Mouse (Mus musculus) gastrocnemius, adult 2 months (tissue): Measurements from ENCODE around the gene Mrln. TPM values are rescaled to one million over a fixed set of nuclear protein-coding genes. Genes with fewer than 3 reads are reported as not detected.

ENCODE experiments used
- DNase-seq: peaks from one replicate; pipeline ENCODE4 v3.0.0; 2022
- H3K27ac ChIP-seq: fragments of 200-600 bp; 2 replicates; pipeline ENCODE4 v1.8.1; 2022; ENCODE audit warnings: mild to moderate bottlenecking
- H3K4me3 ChIP-seq: fragments of 200-600 bp; 2 replicates; pipeline ENCODE4 v1.8.1; 2022; ENCODE audit warnings: mild to moderate bottlenecking, moderate library complexity
- CTCF ChIP-seq: fragments of 200-600 bp; IDR thresholded peaks from 2 replicates; pipeline ENCODE4 v1.8.1; 2022; ENCODE audit warnings: antibody characterized with exemption, mild to moderate bottlenecking, moderate library complexity
- intact Hi-C: fragments of 180-260 bp; cut with DNase I; formaldehyde crosslinking; loops from one replicate; pipeline ENCODE4 v1.15.1; 2025
- long read RNA-seq, 2 experiments: library from polyadenylated mRNA; stranded (forward); transcript quantifications; one replicate each; pipeline ENCODE4 v2.0.0; 2021
- total RNA-seq, 2 experiments: library from RNA; stranded (reverse); gene quantifications; 2 replicates each; pipeline ENCODE4 v1.2.3; 2021

Gene Mrln
- 100 to 1,000 TPM; 201 to 276 TPM for total RNA-seq
- long read RNA-seq, experiment 1, transcript Mrln-201 (3 exons, 443 nt): major isoform, 128 of 134 reads
- long read RNA-seq, experiment 1, transcript Mrln-205 (4 exons, 306 nt): minor isoform, 5 of 134 reads
- long read RNA-seq, experiment 1, partial matches to known transcripts: 0 of 134 reads
- long read RNA-seq, experiment 1, other reads (novel, unspliced or antisense): 1 of 134 reads
- long read RNA-seq, experiment 2, transcript Mrln-201 (3 exons, 443 nt): major isoform, 121 of 127 reads
- long read RNA-seq, experiment 2, partial matches to known transcripts: 0 of 127 reads
- long read RNA-seq, experiment 2, other reads (novel, unspliced or antisense): 2 of 127 reads

GRCm38 (mm10) chr10:70204505-70205399 is at the start of gene Mrln:
Gene Mrln, plus strand, starts transcription at chr10:70204664.
- intact Hi-C loops: loop anchor here (2.0 kb wide), 1 partner anchor 38 kb away; no protein-coding TSS in a partner anchor
- peak within 1 kb of the TSS; percentile 93 for H3K27ac ChIP-seq
- peak; percentile 7; the same call in 1 of the 2 replicates for TF ChIP-seq CTCF
- peak; percentile 71 for DNase-seq
- peak within 1 kb of the TSS; percentile 76 for H3K4me3 ChIP-seq

GRCm38 (mm10) chr10:70156431-70157165 is 47.9 kb upstream of the Mrln start:
- peak; percentile 72 for DNase-seq
- Histone ChIP-seq H3K4me3 (no peak overlapping the region), H3K27ac (no peak overlapping the region; the same call in 1 of the 2 replicates)
- intact Hi-C loops: no loop called here
- TF ChIP-seq CTCF: peak; percentile 73

- intact Hi-C loops: no loop called here
- peak; percentile 58 for DNase-seq
Measured at GRCm38 (mm10) chr10:70159651-70160320, 44.7 kb upstream of the Mrln start.

GRCm38 (mm10) chr10:70160811-70161210 is 43.7 kb upstream of the Mrln start:
- Histone ChIP-seq H3K27ac (peak overlapping the region; percentile 55), H3K4me3 (no peak overlapping the region)
- intact Hi-C loops: no loop called here
- no peak for DNase-seq
- TF ChIP-seq CTCF: no peak

More at GRCm38 (mm10) chr10:70159651-70160320, 44.7 kb upstream of the Mrln start:
- TF ChIP-seq CTCF: no peak
- H3K27ac ChIP-seq: peak overlapping the region; percentile 81
- H3K4me3 ChIP-seq: peak overlapping the region; percentile 7

GRCm38 (mm10) chr10:70161504-70161903 is 43.0 kb upstream of the Mrln start:
- TF ChIP-seq CTCF: no peak
- intact Hi-C loops: no loop called here
- peak; percentile 77 for DNase-seq
- H3K4me3 ChIP-seq: no peak overlapping the region
- H3K27ac ChIP-seq: peak overlapping the region; percentile 55

- peak; percentile 73 for DNase-seq
- H3K4me3 ChIP-seq: peak overlapping the region; percentile 39
- TF ChIP-seq CTCF: no peak
- intact Hi-C loops: no loop called here
- peak overlapping the region; percentile 75 for H3K27ac ChIP-seq
Measured at GRCm38 (mm10) chr10:70163681-70164080, 40.8 kb upstream of the Mrln start.

GRCm38 (mm10) chr10:70165877-70166276 is 38.6 kb upstream of the Mrln start:
- peak; percentile 72 for DNase-seq
- H3K27ac ChIP-seq: peak overlapping the region; percentile 72
- intact Hi-C loops: loop anchor here (1.0 to 2.0 kb wide), 2 partner anchors 67 to 145 kb away; no protein-coding TSS in a partner anchor
- peak; percentile 78 for TF ChIP-seq CTCF
- H3K4me3 ChIP-seq: peak overlapping the region; percentile 2; the same call in 1 of the 2 replicates

GRCm38 (mm10) chr10:70166427-70166826 is 38.0 kb upstream of the Mrln start:
- TF ChIP-seq CTCF: no peak
- no peak overlapping the region for H3K4me3 ChIP-seq
- no peak for DNase-seq
- intact Hi-C loops: loop anchor here (2.0 kb wide), 1 partner anchor 68 kb away; no protein-coding TSS in a partner anchor
- peak overlapping the region; percentile 72 for H3K27ac ChIP-seq

- intact Hi-C loops: loop anchor here (2.0 kb wide), 1 partner anchor 69 kb away; no protein-coding TSS in a partner anchor
- H3K27ac ChIP-seq: peak overlapping the region; percentile 93
Measured at GRCm38 (mm10) chr10:70167625-70168024, 36.8 kb upstream of the Mrln start.

GRCm38 (mm10) chr10:70168396-70168795 is 36.1 kb upstream of the Mrln start:
- H3K4me3 ChIP-seq: peak overlapping the region; percentile 59
- peak overlapping the region; percentile 93 for H3K27ac ChIP-seq
- intact Hi-C loops: no loop called here
- peak; percentile 74 for DNase-seq
- TF ChIP-seq CTCF: no peak

More at GRCm38 (mm10) chr10:70167625-70168024, 36.8 kb upstream of the Mrln start:
- no peak overlapping the region for H3K4me3 ChIP-seq
- no peak for TF ChIP-seq CTCF
- no peak for DNase-seq

GRCm38 (mm10) chr10:70169044-70169443 is 35.4 kb upstream of the Mrln start:
- intact Hi-C loops: no loop called here
- Histone ChIP-seq H3K4me3 (peak overlapping the region; percentile 59), H3K27ac (peak overlapping the region; percentile 93)
- DNase-seq: peak; percentile 65
- no peak for TF ChIP-seq CTCF
